Mouse (Mus musculus) C2C12 (cell line): ENCODE results near the gene Adh1. TPM values are rescaled to one million over a fixed set of nuclear protein-coding genes. Genes with fewer than 3 reads are reported as not detected.

Source experiments
- H3K27me3 ChIP-seq: one replicate; pipeline ENCODE4 v1.6.1; 2011; ENCODE audit not compliant: control insufficient read depth, insufficient read depth, insufficient read length
- H3K36me3 ChIP-seq: one replicate; pipeline ENCODE4 v1.6.1; 2011; ENCODE audit not compliant: control insufficient read depth, insufficient read depth
- H3K4me3 ChIP-seq: one replicate; pipeline ENCODE4 v1.5.1; 2011; ENCODE audit warnings: mild to moderate bottlenecking, control low read depth; ENCODE audit not compliant: poor library complexity, insufficient read depth, severe bottlenecking
- H3K79me2 ChIP-seq: one replicate; pipeline ENCODE4 v1.6.1; 2011; ENCODE audit not compliant: control insufficient read depth, insufficient read depth
- H3K79me3 ChIP-seq: one replicate; pipeline ENCODE4 v1.6.1; 2011; ENCODE audit warnings: low read depth, control low read depth
- H3ac ChIP-seq: one replicate; pipeline ENCODE3; 2011; ENCODE audit warnings: low read depth; ENCODE audit not compliant: control insufficient read depth, insufficient read length
- CEBPB ChIP-seq: IDR thresholded peaks from one replicate; pipeline ENCODE4 v1.6.1; 2011; ENCODE audit warnings: low read depth, mild to moderate bottlenecking, control low read depth, moderate library complexity
- CTCF ChIP-seq: IDR thresholded peaks from one replicate; pipeline ENCODE4 v1.5.1; 2011; ENCODE audit not compliant: control insufficient read depth, insufficient read depth, insufficient read length
- FOSL1 ChIP-seq: IDR thresholded peaks from one replicate; pipeline ENCODE4 v1.8.0; 2011; ENCODE audit warnings: mild to moderate bottlenecking, low read length; ENCODE audit not compliant: poor library complexity, insufficient read depth, severe bottlenecking
- MAX ChIP-seq: IDR thresholded peaks from one replicate; pipeline ENCODE4 v1.6.1; 2011; ENCODE audit warnings: mild to moderate bottlenecking, control low read depth
- MYOD1 ChIP-seq: IDR thresholded peaks from one replicate; pipeline ENCODE4 v1.6.1; 2011; ENCODE audit warnings: low read depth; ENCODE audit not compliant: control insufficient read depth, insufficient read length
- MYOG ChIP-seq: IDR thresholded peaks from one replicate; pipeline ENCODE4 v1.6.1; 2011; ENCODE audit not compliant: control insufficient read depth, insufficient read length; ENCODE audit errors: extremely low read depth
- USF1 ChIP-seq: IDR thresholded peaks from one replicate; pipeline ENCODE4 v1.6.1; 2011; ENCODE audit warnings: low read depth, mild to moderate bottlenecking, control low read depth, moderate library complexity
- polyA plus RNA-seq: library from polyadenylated mRNA; unstranded; fragments of >200 nt; fragmentation: generic; extraction: Trizol; gene quantifications from one replicate; pipeline ENCODE4 v1.2.1, GENCODE M21; 2012; ENCODE audit warnings: missing spikeins

The Adh1 gene
- polyA plus RNA-seq, 1 experiment = 0.05 TPM

DNA sequence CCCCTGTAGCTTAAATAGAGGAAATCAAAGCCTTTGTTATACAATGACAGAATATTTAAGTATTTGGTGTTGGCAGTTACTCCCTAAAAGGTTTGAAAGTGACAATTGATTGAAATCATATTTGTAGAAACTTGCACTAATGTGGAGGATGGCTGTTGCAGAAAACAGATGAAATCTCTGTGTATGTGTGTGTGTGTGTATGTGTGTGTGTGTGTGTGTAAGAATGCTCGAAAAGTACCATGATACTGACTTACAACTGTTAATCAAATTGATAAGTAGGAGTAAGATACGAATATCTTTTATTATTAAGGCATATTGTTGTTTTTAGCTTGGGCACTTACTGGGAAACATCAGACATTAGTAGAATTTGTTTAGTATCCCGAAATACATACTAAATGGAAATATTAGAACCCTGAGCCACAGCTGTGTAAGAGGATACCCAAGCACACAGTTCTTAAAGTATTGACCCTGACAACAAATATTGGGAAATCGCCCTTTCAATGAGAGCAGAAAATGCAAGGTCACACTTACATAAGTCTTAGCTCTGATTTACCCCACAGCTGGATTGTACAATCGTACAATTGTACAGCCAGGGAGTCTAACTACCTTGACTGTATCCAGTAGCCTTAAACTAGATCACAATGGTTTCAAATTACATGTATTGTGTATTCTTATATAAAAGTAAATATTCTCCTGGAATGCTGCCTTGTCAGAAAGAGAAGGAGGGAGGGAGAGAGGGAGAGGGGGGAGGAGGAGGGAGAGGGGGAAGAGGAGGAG lies 2.6 kb downstream of the Adh1 start:
- no peaks in the 10 kb centered on the region for H3K79me2 ChIP-seq
- H3K79me3 ChIP-seq = no peaks in the 10 kb centered on the region
- TF ChIP-seq USF1 = no peak
- no peak for TF ChIP-seq MAX
- no peak for TF ChIP-seq FOSL1
- no peak for TF ChIP-seq CEBPB
- no peak for TF ChIP-seq CTCF
- no peak for TF ChIP-seq MYOG
- no peak for TF ChIP-seq MYOD1
- peaks cover 5% of the 10 kb centered on the region for H3K27me3 ChIP-seq
- no peak overlapping the region for H3ac ChIP-seq
- no peaks in the 10 kb centered on the region for H3K36me3 ChIP-seq
- H3K4me3 ChIP-seq = no peak overlapping the region

DNA sequence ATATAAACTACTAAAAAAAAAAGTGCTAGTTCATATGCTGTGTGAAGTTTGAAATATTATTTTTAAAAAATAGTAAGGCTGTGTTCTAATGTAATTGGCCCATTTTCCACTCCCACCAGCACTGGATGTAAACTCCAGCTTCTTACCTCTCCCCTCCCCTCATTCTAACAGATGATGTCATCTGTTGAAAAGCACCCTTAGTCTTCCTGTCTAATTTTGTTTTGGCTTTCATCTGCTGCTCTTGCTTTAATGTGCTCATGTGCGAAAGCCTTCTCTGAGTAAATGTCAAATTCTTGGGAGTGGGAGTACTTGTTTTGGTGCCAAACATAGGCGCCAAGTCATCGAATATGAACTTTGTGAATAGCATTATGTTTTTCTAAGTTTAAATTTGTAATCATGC lies 3.9 kb downstream of the Adh1 start:
- Histone ChIP-seq H3K79me2 (no peaks in the 10 kb centered on the region), H3K36me3 (no peaks in the 10 kb centered on the region), H3K27me3 (peaks cover 5% of the 10 kb centered on the region), H3K79me3 (no peaks in the 10 kb centered on the region), H3K4me3 (no peak overlapping the region), H3ac (no peak overlapping the region)
- TF ChIP-seq MYOG (no peak), USF1 (no peak), FOSL1 (no peak), MAX (no peak), CEBPB (no peak), MYOD1 (no peak)

DNA sequence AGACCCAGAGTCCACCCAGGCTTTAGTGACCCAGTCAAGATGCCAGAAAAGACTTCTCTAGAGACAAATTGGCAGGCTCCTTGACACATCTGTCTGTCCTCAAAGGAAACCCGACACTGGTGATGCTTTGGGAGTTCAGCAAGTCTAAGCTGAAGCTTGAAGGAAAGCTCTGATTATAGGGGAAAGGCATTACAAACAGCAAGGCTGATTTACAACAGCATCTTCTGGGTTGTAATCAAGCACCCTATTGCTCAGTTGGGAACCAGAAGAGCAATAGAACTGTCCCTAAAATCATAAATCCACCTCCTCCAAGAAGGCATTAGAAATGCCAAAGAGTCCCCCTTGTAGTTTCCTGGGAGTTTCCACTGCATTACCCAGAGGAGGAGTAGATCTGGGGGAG lies 9.7 kb downstream of the Adh1 start:
- Histone ChIP-seq H3K79me3 (no peaks in the 10 kb centered on the region), H3K79me2 (no peaks in the 10 kb centered on the region), H3K4me3 (no peak overlapping the region), H3K27me3 (peaks cover 3% of the 10 kb centered on the region), H3K36me3 (no peaks in the 10 kb centered on the region), H3ac (no peak overlapping the region)
- TF ChIP-seq MYOD1 = no peak
- no peak for TF ChIP-seq MAX
- TF ChIP-seq CTCF = no peak
- no peak for TF ChIP-seq USF1
- TF ChIP-seq FOSL1 = no peak
- TF ChIP-seq MYOG = no peak
- TF ChIP-seq CEBPB = no peak

DNA sequence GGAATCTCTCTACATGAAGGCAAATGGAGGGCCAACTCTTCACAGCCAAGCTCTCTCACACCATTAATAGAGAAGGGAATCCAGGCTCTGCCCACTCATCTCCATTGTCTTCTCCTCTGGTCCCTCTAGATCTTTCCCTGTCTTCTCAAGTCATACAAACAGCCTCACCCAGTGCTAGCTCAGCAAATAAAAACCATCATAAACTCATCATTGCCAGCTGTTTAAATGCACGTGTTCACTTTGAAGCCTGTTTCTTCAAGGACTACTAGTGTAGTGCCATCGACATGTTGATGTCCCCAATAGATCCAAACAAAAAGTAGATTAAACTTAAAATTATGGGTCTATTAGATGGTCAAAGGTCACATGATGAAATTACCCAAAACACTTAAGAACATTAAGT lies 10.5 kb downstream of the Adh1 start:
- Histone ChIP-seq H3K79me3 (no peaks in the 10 kb centered on the region), H3K4me3 (no peak overlapping the region), H3K27me3 (peaks cover 3% of the 10 kb centered on the region), H3ac (no peak overlapping the region), H3K79me2 (no peaks in the 10 kb centered on the region), H3K36me3 (no peaks in the 10 kb centered on the region)
- TF ChIP-seq MAX = no peak

DNA sequence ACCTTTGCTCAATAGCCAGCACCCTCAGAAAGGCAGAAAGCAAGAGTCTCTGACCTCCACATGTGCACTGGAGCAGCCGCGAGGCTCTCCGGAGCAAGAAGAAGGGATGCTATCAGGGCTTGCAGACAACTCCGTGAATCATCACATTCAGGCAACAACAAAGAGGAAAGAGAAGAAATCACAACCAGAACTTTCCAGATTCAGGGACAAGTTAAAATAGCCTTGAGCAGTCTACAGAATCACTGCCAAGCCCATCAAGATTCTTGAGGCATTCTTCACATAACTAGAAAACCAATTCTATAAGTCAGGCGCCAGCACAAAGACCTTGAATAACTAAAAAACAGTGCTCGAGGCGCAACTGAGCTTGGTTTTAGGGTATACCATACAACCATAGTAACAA lies 12.3 kb downstream of the Adh1 start:
- Histone ChIP-seq H3K79me3 (no peaks in the 10 kb centered on the region), H3K27me3 (peaks cover 3% of the 10 kb centered on the region), H3K4me3 (no peak overlapping the region), H3K36me3 (no peaks in the 10 kb centered on the region), H3ac (no peak overlapping the region), H3K79me2 (no peaks in the 10 kb centered on the region)
- TF ChIP-seq CTCF (no peak), MYOG (no peak), MYOD1 (no peak), FOSL1 (no peak), CEBPB (no peak), MAX (no peak), USF1 (no peak)

DNA sequence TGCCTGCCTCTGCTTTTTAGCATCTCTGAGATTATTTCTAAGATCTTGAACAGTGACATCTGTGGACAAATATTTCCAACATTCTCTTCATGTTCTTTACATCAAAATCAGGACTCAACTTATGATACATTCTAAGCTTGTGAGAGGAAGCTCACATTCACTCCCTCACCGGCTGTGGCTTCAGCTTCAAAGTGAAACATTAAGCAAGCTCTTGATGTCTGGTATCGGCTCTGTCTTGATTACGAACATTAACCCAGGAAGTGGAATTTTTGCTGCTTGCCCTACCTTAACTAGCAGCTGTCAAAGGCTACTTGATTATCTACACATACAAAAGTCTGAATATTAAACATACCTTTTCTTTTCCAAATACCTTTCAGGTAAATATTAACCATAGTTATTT lies 14.3 kb downstream of the Adh1 start:
- H3ac ChIP-seq = no peak overlapping the region

More for the DNA sequence above, 14.3 kb downstream of the Adh1 start:
- Histone ChIP-seq H3K79me2 (no peaks in the 10 kb centered on the region), H3K36me3 (no peaks in the 10 kb centered on the region), H3K27me3 (peaks cover 3% of the 10 kb centered on the region), H3K4me3 (no peak overlapping the region), H3K79me3 (no peaks in the 10 kb centered on the region)
- TF ChIP-seq CTCF (no peak), MAX (no peak)
